Mouse (Mus musculus) liver, embryonic 12.5 days (tissue): ENCODE measurements around the gene Atp7a. TPM values are rescaled to one million over a fixed set of nuclear protein-coding genes. Genes with fewer than 3 reads are reported as not detected.

Source experiments
- polyA plus RNA-seq: library from polyadenylated mRNA; unstranded; fragments of >200 nt; fragmentation: Nextera tagmentation; extraction: Ambion mirVana; gene quantifications from 2 replicates; pipeline ENCODE4 v1.2.1, GENCODE M21; 2016

The Atp7a gene
- polyA plus RNA-seq, 1 experiment from 2014 or later, result 10.5 TPM

Other genes starting within 250 kb of the Atp7a start
- gene Atrx, start 97.9 kb upstream of the Atp7a start, polyA plus RNA-seq, result 67.8 and 70.1 TPM in 2 replicates
- 35.4 and 36.3 TPM in 2 replicates for gene Magt1, start 15.4 kb upstream of the Atp7a start, polyA plus RNA-seq
- 299 and 306 TPM in 2 replicates for gene Cox7b, start 11.6 kb upstream of the Atp7a start, polyA plus RNA-seq
- gene Tlr13, start 115.9 kb downstream of the Atp7a start, polyA plus RNA-seq, result 0.38 and 0.56 TPM in 2 replicates
- 271 and 290 TPM in 2 replicates for gene Pgk1, start 159.8 kb downstream of the Atp7a start, polyA plus RNA-seq
- gene Taf9b, start 193.9 kb downstream of the Atp7a start, polyA plus RNA-seq, result 7.8 and 8.8 TPM in 2 replicates
- not detected in 2 replicates for gene Fnd3c2, start 228.1 kb downstream of the Atp7a start, polyA plus RNA-seq